Mouse (Mus musculus) embryonic fibroblast, embryonic 13.5 days (primary cell): ENCODE results near the gene Cntnap5b.

ENCODE experiments used
- CTCF ChIP-seq: IDR thresholded peaks from 2 replicates; pipeline ENCODE4 v1.5.1; 2011; ENCODE audit warnings: mild to moderate bottlenecking, control low read depth, low read length, moderate library complexity, borderline replicate concordance; ENCODE audit not compliant: insufficient read depth
- POLR2A ChIP-seq: IDR thresholded peaks from 2 replicates; pipeline ENCODE4 v1.6.1; 2011; ENCODE audit warnings: low read depth, mild to moderate bottlenecking, control low read depth, low read length, moderate library complexity

DNA sequence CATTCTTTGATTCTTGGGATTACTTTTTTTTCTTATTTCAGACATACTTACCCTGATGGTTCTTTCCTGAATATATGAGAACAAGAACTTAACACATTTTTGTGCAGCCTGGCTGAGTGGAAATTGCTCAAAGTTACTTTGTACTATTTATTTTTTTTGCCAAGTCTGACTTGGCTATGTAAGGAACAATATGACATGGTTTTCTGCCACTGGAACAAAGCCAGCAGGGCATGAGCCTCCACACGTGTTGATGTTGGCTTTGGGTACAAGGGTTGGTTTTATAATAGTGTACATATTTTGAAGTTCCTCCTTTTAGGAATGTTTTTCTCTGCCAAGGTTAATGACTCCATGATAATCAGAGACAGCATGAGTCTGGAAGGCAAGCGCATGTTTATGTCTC lies 331.8 kb downstream of the Cntnap5b start:
- TF ChIP-seq CTCF (no peak), POLR2A (no peak)
